Mouse (Mus musculus) olfactory bulb, adult 2 months (tissue): ENCODE measurements around the gene Tmem156.

ENCODE experiments used
- CTCF ChIP-seq: fragments of 200-500 bp; IDR thresholded peaks from 2 replicates; pipeline ENCODE4 v1.5.1; 2012; ENCODE audit warnings: low read depth, mild to moderate bottlenecking, low read length, moderate library complexity; ENCODE audit not compliant: insufficient read depth
- POLR2A ChIP-seq: fragments of 200-500 bp; IDR thresholded peaks from 2 replicates; pipeline ENCODE4 v1.6.1; 2012; ENCODE audit warnings: mild to moderate bottlenecking, low read depth, low read length, moderate library complexity; ENCODE audit not compliant: insufficient read depth

GRCm38 (mm10) chr5:65141242-65141641 lies 49.3 kb upstream of the Tmem156 start:
- no peak for TF ChIP-seq CTCF
- no peak for TF ChIP-seq POLR2A
